Mouse (Mus musculus) macrophage (primary cell): Measurements from ENCODE around the gene Suclg2. TPM values are rescaled to one million over a fixed set of nuclear protein-coding genes. Genes with fewer than 3 reads are reported as not detected.
"Not testable (repeated sequence)": the region's sequence is repeated elsewhere in the genome, so short reads cannot be mapped to it uniquely, and the experiment has no call there.

ENCODE experiments used
- H3K27ac ChIP-seq: fragments of 350-480 bp; formaldehyde crosslinking; 2 replicates; pipeline ENCODE4 v1.9.0; 2021
- H3K36me3 ChIP-seq: fragments of 350-480 bp; formaldehyde crosslinking; 2 replicates; pipeline ENCODE4 v1.9.0; 2021; ENCODE audit errors: inconsistent target
- H3K4me3 ChIP-seq: fragments of 350-480 bp; formaldehyde crosslinking; 2 replicates; pipeline ENCODE4 v1.9.0; 2021; ENCODE audit errors: inconsistent target
- H3K79me2 ChIP-seq: fragments of 350-480 bp; formaldehyde crosslinking; 2 replicates; pipeline ENCODE4 v1.9.0; 2021; ENCODE audit errors: inconsistent target
- WGBS: methylation state at CpG from one replicate; pipeline ENCODE4 v1.1.7; 2026; ENCODE audit warnings: inconsistent platforms; ENCODE audit not compliant: missing documents; 5-methylcytosine and 5-hydroxymethylcytosine counted together
- polyA plus RNA-seq: library from polyadenylated mRNA; stranded (reverse); fragments of 250-400 nt; gene quantifications from 3 replicates; pipeline ENCODE4 v1.2.4, GENCODE M21; 2018; ENCODE audit warnings: inconsistent platforms

Suclg2 gene
- polyA plus RNA-seq, 1 experiment from 2014 or later = 20.0 TPM

DNA sequence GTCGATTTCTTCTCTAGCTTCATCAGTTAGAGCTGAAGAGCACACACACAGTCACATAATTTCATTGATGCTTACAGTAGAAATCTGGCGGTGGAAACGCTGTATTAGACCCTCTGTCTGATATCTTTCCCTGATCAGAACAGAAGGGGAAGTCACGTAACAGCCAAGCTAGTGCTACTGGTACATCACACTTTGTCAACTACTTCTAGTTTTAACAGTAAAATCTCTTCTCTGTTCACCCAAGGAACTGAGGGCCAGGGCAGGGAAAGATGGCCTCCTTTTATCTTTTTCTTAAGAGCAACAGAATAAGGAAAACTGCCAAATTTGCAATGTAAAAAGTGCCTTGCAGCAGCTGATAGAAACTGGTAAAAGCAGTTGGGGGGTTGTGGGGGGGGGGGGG, 97.8 kb downstream of the Suclg2 start:
- Histone ChIP-seq H3K4me3 (no peak overlapping the region), H3K79me2 (no peaks in the 10 kb centered on the region), H3K36me3 (no peaks in the 10 kb centered on the region), H3K27ac (no peak overlapping the region)
- WGBS = 57% methylated on average over 4 of the region's 4 CpGs

DNA sequence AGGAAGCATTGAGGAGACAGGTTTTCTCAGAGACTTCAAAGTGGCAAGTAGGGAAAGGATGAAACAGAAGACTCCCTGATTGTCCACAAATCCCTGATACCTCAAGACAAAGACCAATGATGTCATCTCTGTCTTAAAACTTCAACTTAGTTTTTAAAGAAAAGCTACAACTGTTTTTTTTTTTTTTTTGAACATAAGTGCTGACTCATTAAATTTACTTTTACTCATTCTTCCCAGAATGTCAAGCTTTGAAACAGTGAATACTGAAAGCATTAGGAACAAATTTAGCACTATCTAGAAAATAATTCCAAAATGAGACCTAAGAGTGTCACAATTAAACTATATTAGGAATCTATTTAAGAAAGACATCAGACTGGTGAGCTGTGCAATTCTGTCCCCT, 98.8 kb downstream of the Suclg2 start:
- Histone ChIP-seq H3K27ac (no peak overlapping the region), H3K4me3 (no peak overlapping the region), H3K36me3 (no peaks in the 10 kb centered on the region), H3K79me2 (no peaks in the 10 kb centered on the region)

DNA sequence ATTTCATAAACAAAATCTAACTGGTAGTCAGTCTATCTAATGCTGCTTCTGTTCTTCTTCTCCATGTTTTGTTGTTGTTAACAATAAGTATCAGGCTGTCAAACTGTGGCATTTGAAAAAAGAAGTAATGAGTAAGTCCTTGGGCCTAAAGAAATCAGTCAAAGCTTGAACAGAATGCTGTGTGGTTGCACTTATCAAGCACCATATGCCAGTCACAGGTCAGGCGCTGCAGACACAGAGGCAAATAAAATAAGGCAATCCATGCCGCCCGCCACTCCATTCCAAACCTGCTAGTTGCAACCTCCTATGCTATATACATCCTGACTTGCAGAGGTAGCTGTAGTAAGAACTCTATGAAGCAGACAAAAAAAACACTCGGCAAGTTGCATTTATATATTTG, 100.2 kb downstream of the Suclg2 start:
- 93% methylated on average over 4 of the region's 4 CpGs for WGBS
- H3K4me3 ChIP-seq = no peak overlapping the region
- H3K79me2 ChIP-seq = no peaks in the 10 kb centered on the region
- H3K27ac ChIP-seq = no peak overlapping the region
- H3K36me3 ChIP-seq = no peaks in the 10 kb centered on the region

DNA sequence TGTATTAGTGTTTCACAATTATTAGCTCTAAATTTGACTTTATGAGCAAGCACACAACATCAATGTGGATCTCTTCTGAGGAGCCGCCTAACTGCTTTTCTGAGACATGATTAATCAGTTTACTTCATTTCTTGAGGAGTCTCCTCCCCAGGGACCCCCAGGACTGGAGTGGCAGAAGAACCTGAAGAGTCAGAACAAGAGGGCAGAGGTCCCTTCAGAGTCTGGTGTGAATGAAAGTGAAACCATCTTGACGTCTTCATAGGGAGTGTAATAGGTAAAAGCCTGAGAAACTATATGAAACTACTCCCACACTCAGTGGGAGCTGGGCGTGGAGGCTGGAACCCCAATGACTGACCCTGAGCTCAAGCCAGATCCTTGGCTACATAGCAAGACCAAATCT, 105.4 kb downstream of the Suclg2 start:
- Histone ChIP-seq H3K36me3 (no peaks in the 10 kb centered on the region), H3K79me2 (no peaks in the 10 kb centered on the region), H3K27ac (no peak overlapping the region), H3K4me3 (no peak overlapping the region)
- 87% methylated on average over 3 of the region's 3 CpGs for WGBS

DNA sequence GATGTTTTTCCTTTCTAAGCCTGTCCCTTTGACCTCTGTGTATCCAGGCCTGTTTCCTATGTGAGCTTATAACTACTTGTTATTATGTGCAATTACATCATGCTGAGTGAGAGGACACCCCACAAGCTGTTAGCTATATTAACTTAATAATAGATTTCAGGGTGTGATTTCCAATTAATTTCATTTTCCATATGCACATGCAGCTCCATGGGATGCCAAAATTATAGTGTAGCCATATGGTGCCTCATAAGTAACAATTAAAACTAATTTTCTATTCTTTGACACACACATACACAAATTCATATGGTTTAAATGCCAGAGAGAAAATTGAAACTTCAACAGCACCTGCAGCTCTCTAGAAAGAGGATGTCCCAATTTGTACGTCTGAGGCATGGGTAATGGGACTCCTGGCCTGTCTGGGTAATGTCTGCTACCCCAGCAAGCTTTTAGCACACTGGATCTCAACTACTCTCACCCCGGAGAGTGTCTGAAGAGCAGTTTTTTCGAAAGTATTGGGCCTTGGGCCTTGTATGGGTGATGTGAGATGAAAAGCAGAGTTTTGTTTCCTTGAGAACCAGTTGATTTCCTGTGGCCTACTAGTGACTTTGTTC, 106.1 kb downstream of the Suclg2 start:
- Histone ChIP-seq H3K36me3 (no peaks in the 10 kb centered on the region), H3K79me2 (no peaks in the 10 kb centered on the region), H3K4me3 (no peak overlapping the region), H3K27ac (no peak overlapping the region)
- 84% methylated on average over 3 of the region's 3 CpGs for WGBS

DNA sequence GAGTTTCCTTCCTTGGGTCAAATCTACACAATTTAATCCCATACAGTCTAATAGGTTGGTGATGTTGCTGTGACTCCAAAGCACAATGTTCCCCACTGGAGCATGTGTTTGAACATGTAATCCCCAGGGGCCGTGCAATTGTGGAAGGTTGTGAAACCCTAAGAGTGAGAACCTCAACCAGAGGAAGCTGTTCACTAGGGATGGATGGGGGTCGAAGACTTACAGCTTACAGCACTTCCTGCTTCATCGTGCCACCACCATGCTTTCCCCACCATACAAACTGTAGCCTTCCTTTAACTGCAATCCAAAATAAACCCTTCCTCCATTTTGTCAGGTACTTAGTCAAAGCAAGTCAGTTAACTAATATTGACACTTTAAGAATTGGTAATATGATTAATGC, 107.5 kb downstream of the Suclg2 start:
- H3K27ac ChIP-seq = no peak overlapping the region
- no peaks in the 10 kb centered on the region for H3K79me2 ChIP-seq
- H3K4me3 ChIP-seq = no peak overlapping the region
- 14% methylated on average over 3 of the region's 3 CpGs for WGBS
- no peaks in the 10 kb centered on the region for H3K36me3 ChIP-seq

DNA sequence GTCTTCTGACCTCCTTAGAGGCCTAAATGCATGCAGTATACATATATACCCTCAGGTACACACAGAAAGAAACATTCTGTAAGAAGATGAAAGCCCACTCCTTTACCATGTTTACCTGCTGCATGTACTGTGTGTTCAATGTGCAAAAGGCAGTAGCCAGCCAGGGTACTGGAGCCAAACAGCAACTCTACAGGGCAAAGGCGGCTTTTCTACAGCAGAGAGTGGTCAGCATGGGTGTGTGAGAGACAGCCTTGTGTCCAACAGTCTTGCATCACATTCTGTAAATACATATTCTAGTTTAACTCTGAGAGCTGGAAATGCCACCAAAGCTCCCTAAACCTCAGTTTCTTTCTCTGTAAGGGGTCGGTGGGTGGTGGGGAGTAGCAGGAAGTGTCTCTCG, 110.5 kb downstream of the Suclg2 start:
- no peaks in the 10 kb centered on the region for H3K36me3 ChIP-seq
- WGBS = 89% methylated on average over 3 of the region's 3 CpGs
- H3K4me3 ChIP-seq = no peak overlapping the region
- no peak overlapping the region for H3K27ac ChIP-seq
- H3K79me2 ChIP-seq = no peaks in the 10 kb centered on the region

DNA sequence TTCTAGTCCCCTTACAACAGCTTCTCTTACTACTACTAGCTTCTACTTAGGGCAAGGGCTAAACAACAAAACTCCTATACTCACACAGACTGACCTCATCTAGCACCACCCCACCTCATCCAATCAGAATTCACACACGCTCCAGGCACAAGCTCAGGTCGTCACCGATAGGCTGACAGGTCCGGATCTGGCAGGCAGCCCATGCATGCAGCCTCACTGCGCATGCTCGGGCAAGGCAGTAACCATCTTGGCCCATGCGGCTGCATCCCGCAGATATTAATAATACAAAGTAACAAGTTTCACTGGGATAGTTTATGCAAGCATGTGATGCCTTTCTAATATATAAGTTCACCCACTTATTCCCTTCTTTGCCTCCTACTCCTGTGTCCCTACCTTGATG, 117.9 kb downstream of the Suclg2 start:
- H3K4me3 ChIP-seq, H3K36me3 ChIP-seq, H3K79me2 ChIP-seq, H3K27ac ChIP-seq: not testable (repeated sequence)
- 94% methylated on average over 8 of the region's 8 CpGs for WGBS

DNA sequence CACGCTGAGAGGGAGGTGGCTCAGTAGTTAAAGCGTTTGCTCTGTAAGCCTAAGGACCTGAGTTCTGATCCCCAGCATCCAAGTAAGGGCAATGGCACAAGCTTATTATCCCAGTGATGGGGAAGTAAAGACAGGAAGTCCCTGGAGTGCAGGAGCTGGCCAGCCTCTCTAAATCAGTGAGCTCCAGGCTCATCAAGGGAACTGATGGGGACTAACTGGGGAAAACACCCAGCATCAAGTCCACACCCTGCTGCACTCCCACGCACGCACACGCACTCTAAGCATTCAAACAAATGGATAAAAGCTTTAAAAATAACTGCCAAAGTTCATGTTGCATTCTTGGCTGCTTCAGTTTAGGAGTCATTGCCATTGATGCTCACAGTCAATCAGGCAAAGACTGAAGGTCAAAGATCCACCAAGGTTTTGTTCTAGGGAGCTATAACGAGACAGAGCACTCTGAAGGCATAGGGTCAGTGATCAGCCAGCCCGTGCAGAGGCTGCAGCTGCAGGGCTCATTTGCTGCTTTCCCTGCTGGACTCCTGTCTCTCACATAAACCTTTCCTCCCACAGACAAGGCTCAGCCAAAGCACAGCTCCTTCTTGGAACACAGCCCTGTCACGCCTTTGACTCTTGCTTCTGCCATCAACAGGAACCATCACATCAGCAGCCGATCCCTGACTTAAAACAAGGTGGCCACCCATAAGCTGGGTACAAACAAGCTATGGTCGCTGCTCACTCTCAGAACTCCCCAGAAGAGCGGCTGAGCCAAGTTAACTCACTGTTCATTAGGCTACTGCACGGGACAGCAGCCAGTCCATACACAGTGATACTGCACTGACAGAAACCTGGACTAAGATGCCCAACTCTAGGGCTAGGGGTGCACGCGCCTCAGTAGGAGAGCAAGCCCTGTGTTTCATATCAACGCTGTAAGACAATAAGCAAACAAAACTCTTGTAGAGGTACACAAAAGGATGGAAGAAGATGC, 121.5 kb downstream of the Suclg2 start:
- no peaks in the 10 kb centered on the region for H3K79me2 ChIP-seq

DNA sequence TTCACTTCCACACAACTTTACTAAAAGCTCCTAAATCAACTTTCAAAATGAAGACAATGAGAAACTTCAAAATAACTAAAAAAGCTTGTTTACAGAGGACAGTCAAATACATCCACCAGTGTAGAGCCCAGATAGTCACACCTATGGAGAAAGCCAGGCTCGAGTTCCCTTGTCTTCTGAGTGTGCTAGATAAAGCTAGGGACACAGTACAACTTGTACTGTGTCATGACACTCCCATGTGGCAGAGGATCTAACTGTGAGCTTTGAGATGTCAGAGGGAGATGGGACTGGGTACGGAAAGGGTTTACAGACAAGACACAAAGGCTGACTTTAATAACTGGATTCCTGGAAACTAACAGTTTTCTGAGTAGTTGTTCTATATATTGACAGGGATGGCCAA, 122.7 kb downstream of the Suclg2 start:
- WGBS = 93% methylated on average over 2 of the region's 2 CpGs

More for the DNA sequence above, 121.5 kb downstream of the Suclg2 start:
- WGBS = 96% methylated on average over 15 of the region's 15 CpGs
- no peaks in the 10 kb centered on the region for H3K36me3 ChIP-seq
- no peak overlapping the region for H3K27ac ChIP-seq
- H3K4me3 ChIP-seq = no peak overlapping the region

DNA sequence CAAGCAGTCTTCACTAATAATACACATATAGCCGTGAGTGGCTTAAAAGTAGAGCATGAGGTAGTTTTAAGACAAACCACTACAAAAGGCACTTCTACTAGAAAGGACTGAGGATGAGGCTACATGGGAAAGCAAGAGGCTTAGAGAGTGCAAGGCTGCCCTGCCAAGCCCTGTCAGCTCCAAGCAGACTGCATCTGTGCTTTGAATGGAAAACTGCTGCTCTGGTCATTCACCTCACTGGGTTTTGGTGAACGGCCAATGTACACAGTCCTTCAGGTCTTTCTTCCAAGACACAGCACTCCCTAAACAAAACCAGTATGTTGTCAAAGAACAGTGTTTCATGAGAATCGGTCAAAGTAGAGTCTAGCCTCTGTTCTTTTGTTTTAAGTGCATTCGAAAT, 124.4 kb downstream of the Suclg2 start:
- Histone ChIP-seq H3K4me3 (no peak overlapping the region), H3K36me3 (no peaks in the 10 kb centered on the region)
- WGBS = 98% methylated on average over 4 of the region's 4 CpGs

More for the DNA sequence above, 122.7 kb downstream of the Suclg2 start:
- no peak overlapping the region for H3K27ac ChIP-seq
- no peaks in the 10 kb centered on the region for H3K79me2 ChIP-seq
- no peak overlapping the region for H3K4me3 ChIP-seq
- no peaks in the 10 kb centered on the region for H3K36me3 ChIP-seq

DNA sequence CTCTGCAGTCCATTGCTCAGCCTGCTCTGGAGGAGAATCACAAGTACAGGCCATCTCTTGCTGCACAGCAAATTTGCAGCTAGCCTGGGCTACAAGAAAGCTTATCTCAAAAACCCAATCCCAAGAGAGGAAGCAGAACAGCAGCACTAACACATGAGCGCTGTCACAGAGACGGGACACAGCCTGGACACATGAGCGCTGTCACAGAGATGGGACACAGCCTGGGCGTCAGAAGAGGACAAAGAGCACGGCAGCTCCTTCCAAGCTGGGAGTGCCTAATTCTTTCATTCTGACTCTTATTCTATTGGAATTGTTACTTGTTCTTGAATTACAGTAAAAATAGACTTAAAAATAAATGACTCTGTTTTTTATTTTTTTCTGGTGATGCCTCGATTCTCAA, 126.2 kb downstream of the Suclg2 start:
- no peaks in the 10 kb centered on the region for H3K79me2 ChIP-seq
- no peak overlapping the region for H3K27ac ChIP-seq
- H3K4me3 ChIP-seq = no peak overlapping the region
- WGBS = 94% methylated on average over 6 of the region's 6 CpGs
- no peaks in the 10 kb centered on the region for H3K36me3 ChIP-seq

More for the DNA sequence above, 124.4 kb downstream of the Suclg2 start:
- Histone ChIP-seq H3K79me2 (no peaks in the 10 kb centered on the region), H3K27ac (no peak overlapping the region)

DNA sequence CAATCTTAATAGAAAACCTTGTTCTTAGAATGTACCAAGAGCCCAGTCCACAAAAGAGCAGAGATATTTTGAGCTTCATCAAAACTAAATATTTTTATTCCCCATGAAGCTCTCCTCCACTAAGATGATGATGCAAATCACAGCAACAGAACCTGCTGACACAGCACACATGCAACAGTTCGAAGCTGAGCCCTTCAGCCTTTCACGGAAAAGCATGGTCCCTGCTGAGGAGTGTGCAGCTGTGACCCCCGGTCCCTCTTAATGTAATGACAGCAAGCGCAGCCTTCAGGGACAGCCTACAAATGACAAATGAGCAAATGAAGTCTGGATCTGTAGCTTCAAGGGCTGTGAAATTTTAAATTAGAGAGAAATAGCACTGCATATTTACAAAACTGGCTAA, 128.1 kb downstream of the Suclg2 start:
- no peaks in the 10 kb centered on the region for H3K36me3 ChIP-seq
- no peak overlapping the region for H3K4me3 ChIP-seq
- H3K27ac ChIP-seq = no peak overlapping the region
- 95% methylated on average over 4 of the region's 4 CpGs for WGBS
- H3K79me2 ChIP-seq = no peaks in the 10 kb centered on the region

DNA sequence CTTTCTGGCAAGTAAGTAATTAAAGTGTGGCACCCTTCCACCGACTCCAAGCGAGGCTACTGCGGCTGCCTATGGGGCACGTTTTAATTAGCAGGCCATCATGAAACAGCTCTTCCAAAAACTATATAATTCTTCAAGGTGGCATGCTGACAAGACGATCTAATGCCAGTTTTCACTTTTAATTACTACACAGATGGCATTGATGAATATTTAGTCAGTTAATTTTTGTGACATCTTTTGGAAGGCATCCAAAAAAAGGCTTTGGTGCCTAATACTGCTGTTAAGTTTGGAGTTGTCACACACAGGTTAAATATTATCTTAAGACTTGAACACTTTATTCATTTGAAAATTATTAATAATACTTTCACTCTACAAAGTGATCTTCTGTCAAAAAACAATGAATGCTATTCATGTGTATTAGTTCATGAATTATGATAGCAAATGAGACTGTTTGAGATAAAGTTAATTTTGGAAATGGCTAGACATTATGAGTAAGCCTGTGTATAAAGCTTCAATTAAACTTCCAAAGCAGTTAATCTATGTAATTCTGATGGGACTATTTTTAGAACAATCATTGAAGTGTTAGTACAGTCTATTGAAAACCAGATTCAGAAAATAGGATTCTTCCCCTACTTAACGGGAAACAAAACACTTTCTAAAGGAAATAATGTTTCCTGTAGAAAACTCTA, 131.3 kb downstream of the Suclg2 start:
- 93% methylated on average over 6 of the region's 6 CpGs for WGBS
- H3K36me3 ChIP-seq = no peaks in the 10 kb centered on the region
- no peak overlapping the region for H3K27ac ChIP-seq
- no peaks in the 10 kb centered on the region for H3K79me2 ChIP-seq
- H3K4me3 ChIP-seq = no peak overlapping the region

DNA sequence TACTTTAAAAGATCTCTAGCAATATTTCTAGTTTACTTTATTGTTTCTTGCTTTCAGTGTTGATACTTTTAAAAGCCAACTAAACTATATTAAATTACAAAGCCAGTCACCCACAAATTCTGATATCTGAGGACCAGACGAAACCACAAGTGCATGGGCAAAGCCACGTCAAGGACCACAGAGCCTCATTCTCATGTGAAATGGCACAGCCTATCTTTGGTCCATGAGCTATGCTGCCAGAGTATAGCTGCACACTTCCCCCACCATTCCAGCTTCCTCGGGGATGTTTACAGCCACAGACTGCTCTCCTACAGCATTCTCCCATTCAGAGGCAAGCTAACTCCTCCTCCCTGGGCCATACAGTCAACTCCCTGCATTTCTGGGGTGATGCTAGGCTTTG, 136.7 kb downstream of the Suclg2 start:
- WGBS = 59% methylated on average over 3 of the region's 3 CpGs
- Histone ChIP-seq H3K4me3 (no peak overlapping the region), H3K36me3 (no peaks in the 10 kb centered on the region), H3K79me2 (no peaks in the 10 kb centered on the region), H3K27ac (no peak overlapping the region)
